Comparison of ENCODE assay signal across 8 mouse cellular contexts in genomic region chr4:151128641-151129541, GRCm38 (mm10). TPM values are rescaled to one million over a fixed set of nuclear protein-coding genes. Genes with fewer than 3 reads are reported as not detected.
DNase-seq lines count a peak whose midpoint lies in the region; ATAC-seq and TF ChIP-seq lines count a peak whose summit lies in the region.

No protein-coding gene starts in this region.

- H3K9ac ChIP-seq in liver, embryonic 11.5 days (ENCODE audit: low read depth, low read length), result peak overlapping the region; percentile 62

- H3K36me3 ChIP-seq in liver, embryonic 11.5 days (ENCODE audit: control insufficient read depth, insufficient read depth, low read length), result no peaks in the 10 kb centered on the region

- no peak overlapping the region for H3K27ac ChIP-seq in liver, embryonic 11.5 days (ENCODE audit: low read depth, low read length)
- H3K27ac ChIP-seq in olfactory bulb, adult 2 months (ENCODE audit: insufficient read depth, low read depth, low read length), result peak overlapping the region; percentile 98

- H3K4me2 ChIP-seq in liver, embryonic 11.5 days, result peak overlapping the region; percentile 75

- DNase-seq in adrenal gland, adult (ENCODE audit: inconsistent age in 2 of 2, low spot score in 1 of 2), result peak; percentile 50 to 79
- DNase-seq in adrenal gland, adult 8-10 months, result no peak
- peak; percentile 84 to 88 for DNase-seq in cerebellum, postnatal 4 days (ENCODE audit: low spot score in 2 of 2)
- peak; percentile 72 for DNase-seq in kidney, postnatal 10 days
- peak; percentile 54 for DNase-seq in liver, embryonic 11.5 days (ENCODE audit: low spot score)
- no peak for DNase-seq in thymus, postnatal 10 days (ENCODE audit: low spot score in 2 of 2)

- peak; percentile 59 for TF ChIP-seq POLR2A in olfactory bulb, adult 2 months (IDR thresholded peaks at IDR 0.05; ENCODE audit: insufficient read depth, low read depth, low read length)

- H3K4me1 ChIP-seq in liver, embryonic 11.5 days (replicated peaks; ENCODE audit: control insufficient read depth, insufficient read depth, low read length), result 0 out of 2 replicates have a peak, but pooled peaks cover 3% of the 10 kb centered on the region
- H3K4me1 ChIP-seq in olfactory bulb, adult 2 months (ENCODE audit: control insufficient read depth, insufficient read depth, low read length), result peaks cover 58% of the 10 kb centered on the region

- ATAC-seq in granulocyte monocyte progenitor cell, adult 5-6 weeks (replicated peaks; ENCODE audit: poor library complexity, severe bottlenecking), result peak; percentile 20; the same call in 1 of the 2 replicates
- no peak for ATAC-seq in liver, embryonic 11.5 days (replicated peaks; ENCODE audit: low FRiP score)

- WGBS in liver, embryonic 11.5 days, result 2% methylated on average over 69 of the region's 69 CpGs
- WGBS in olfactory bulb, adult 2 months, result under 1% methylated on average over 69 of the region's 69 CpGs

- peak overlapping the region; percentile 52 for H3K4me3 ChIP-seq in liver, embryonic 11.5 days (ENCODE audit: low read depth, low read length)
- H3K4me3 ChIP-seq in olfactory bulb, adult 2 months (ENCODE audit: insufficient read depth, low read depth, low read length), result peak overlapping the region; percentile 53

- peak; percentile 24; the same call in 1 of the 2 replicates for TF ChIP-seq CTCF in olfactory bulb, adult 2 months (IDR thresholded peaks at IDR 0.05; ENCODE audit: insufficient read depth, low read depth, low read length)

- no peaks in the 10 kb centered on the region for H3K9me3 ChIP-seq in liver, embryonic 11.5 days (ENCODE audit: control insufficient read depth, low read length)

- peaks cover 35% of the 10 kb centered on the region for H3K27me3 ChIP-seq in liver, embryonic 11.5 days (replicated peaks; ENCODE audit: control insufficient read depth, insufficient read depth, low read length)

RNA-seq across cellular contexts. Expression of gene Gm13090, which starts 39.5 kb away (rescaled TPM):
- not detected for total RNA-seq in adrenal gland, adult 8-10 months (2022)
- not detected in 2 replicates for total RNA-seq in granulocyte monocyte progenitor cell, adult 5-6 weeks (2014; fragmentation: Nextera tagmentation)
- total RNA-seq in granulocyte monocyte progenitor cell, adult 5-6 weeks (2017), result not detected in 2 replicates
- not detected in 2 replicates for polyA plus RNA-seq in liver, embryonic 11.5 days (2014; fragmentation: Nextera tagmentation; extraction: Ambion mirVana)
- polyA plus RNA-seq in olfactory bulb, adult 2 months (2012; ENCODE audit: insufficient read depth, insufficient read length, low replicate concordance, missing spikeins), result not detected in 2 replicates

Comparison
In these comparisons a context has a peak if more than half of its experiments do, and no peak if none do; other contexts are left out.
1. DNase-seq: peak in adrenal gland, adult (2 of 2), cerebellum, postnatal 4 days (2 of 2), kidney, postnatal 10 days (single experiment) and liver, embryonic 11.5 days (single experiment); none in adrenal gland, adult 8-10 months (single experiment) and thymus, postnatal 10 days (0 of 2).